Mouse (Mus musculus): ENCODE results near the gene Gm11564.
"Not testable (repeated sequence)": the region's sequence is repeated elsewhere in the genome, so short reads cannot be mapped to it uniquely, and the experiment has no call there.

Gm11564 gene

GRCm38 (mm10) chr11:99815566-99815965 is at the start of gene Gm11564:
Gene Gm11564 (minus strand): TSS chr11:99815666.
- DNase-seq (ENCODE audit: low spot score in 2 of 2): not testable (repeated sequence)

GRCm38 (mm10) chr11:99864176-99864575 is 48.7 kb upstream of the Gm11564 start, which contains the start of gene Gm11559:
Gene Gm11559 (plus strand): TSS chr11:99864476.
- DNase-seq (ENCODE audit: low spot score in 2 of 2): not testable (repeated sequence)

GRCm38 (mm10) chr11:99858761-99859160 is 43.3 kb upstream of the Gm11564 start:
- no peak for DNase-seq (ENCODE audit: low spot score in 2 of 2)

GRCm38 (mm10) chr11:99857617-99858016 is 42.2 kb upstream of the Gm11564 start, which contains the start of gene Gm11568:
Gene Gm11568 (plus strand): TSS chr11:99857917.
- no peak for DNase-seq (ENCODE audit: low spot score in 2 of 2)

GRCm38 (mm10) chr11:99854121-99854520 is 38.7 kb upstream of the Gm11564 start:
- no peak for DNase-seq (ENCODE audit: low spot score in 2 of 2)

GRCm38 (mm10) chr11:99851508-99851907 is 36.0 kb upstream of the Gm11564 start, which contains the start of gene Krtap4-16:
Gene Krtap4-16 (minus strand): TSS chr11:99851608.
- no peak for DNase-seq (ENCODE audit: low spot score in 2 of 2)

- DNase-seq (ENCODE audit: low spot score in 2 of 2): no peak
Observed at GRCm38 (mm10) chr11:99846746-99847145, 31.3 kb upstream of the Gm11564 start.

GRCm38 (mm10) chr11:99842185-99842584 is 26.7 kb upstream of the Gm11564 start:
- no peak for DNase-seq (ENCODE audit: low spot score in 2 of 2)

GRCm38 (mm10) chr11:99837966-99838365 is 22.5 kb upstream of the Gm11564 start, which contains the start of gene 2300003K06Rik:
Gene 2300003K06Rik (minus strand): TSS chr11:99838066.
- DNase-seq (ENCODE audit: low spot score in 2 of 2): no peak

- not testable (repeated sequence) for DNase-seq (ENCODE audit: low spot score in 2 of 2)
Observed at GRCm38 (mm10) chr11:99809792-99810191, 5.7 kb downstream of the Gm11564 start, which contains the start of gene Krtap4-13. Gene Krtap4-13 (minus strand): TSS chr11:99809892.

GRCm38 (mm10) chr11:99804346-99804745 is 11.1 kb downstream of the Gm11564 start, which contains the start of gene Gm11554:
Gene Gm11554 (minus strand): TSS chr11:99804446.
- DNase-seq (ENCODE audit: low spot score in 2 of 2): not testable (repeated sequence)

- DNase-seq (ENCODE audit: low spot score in 2 of 2): not testable (repeated sequence)
Observed at GRCm38 (mm10) chr11:99798832-99799231, 16.6 kb downstream of the Gm11564 start, which contains the start of gene Gm11569. Gene Gm11569 (minus strand): TSS chr11:99798932.

GRCm38 (mm10) chr11:99793367-99793766 is 22.1 kb downstream of the Gm11564 start, which contains the start of gene Gm11596:
Gene Gm11596 (minus strand): TSS chr11:99793467.
- no peak for DNase-seq (ENCODE audit: low spot score in 2 of 2)

- DNase-seq (ENCODE audit: low spot score in 2 of 2): not testable (repeated sequence)
Observed at GRCm38 (mm10) chr11:99784900-99785299, 30.6 kb downstream of the Gm11564 start, which contains the start of gene Krtap4-9. Gene Krtap4-9 (plus strand): TSS chr11:99785200.

- no peak for DNase-seq (ENCODE audit: low spot score in 2 of 2)
Observed at GRCm38 (mm10) chr11:99780604-99781003, 34.9 kb downstream of the Gm11564 start, which contains the start of gene Krtap4-8. Gene Krtap4-8 (minus strand): TSS chr11:99780704.

- no peak for DNase-seq (ENCODE audit: low spot score in 2 of 2)
Observed at GRCm38 (mm10) chr11:99778401-99778800, 37.1 kb downstream of the Gm11564 start.

GRCm38 (mm10) chr11:99772813-99773212 is 42.7 kb downstream of the Gm11564 start, which contains the start of gene Gm11595:
Gene Gm11595 (minus strand): TSS chr11:99772913.
- DNase-seq (ENCODE audit: low spot score in 2 of 2): not testable (repeated sequence)

GRCm38 (mm10) chr11:99768410-99768809 is 47.1 kb downstream of the Gm11564 start:
- no peak for DNase-seq (ENCODE audit: low spot score in 2 of 2)
